In the genomic region with DNA sequence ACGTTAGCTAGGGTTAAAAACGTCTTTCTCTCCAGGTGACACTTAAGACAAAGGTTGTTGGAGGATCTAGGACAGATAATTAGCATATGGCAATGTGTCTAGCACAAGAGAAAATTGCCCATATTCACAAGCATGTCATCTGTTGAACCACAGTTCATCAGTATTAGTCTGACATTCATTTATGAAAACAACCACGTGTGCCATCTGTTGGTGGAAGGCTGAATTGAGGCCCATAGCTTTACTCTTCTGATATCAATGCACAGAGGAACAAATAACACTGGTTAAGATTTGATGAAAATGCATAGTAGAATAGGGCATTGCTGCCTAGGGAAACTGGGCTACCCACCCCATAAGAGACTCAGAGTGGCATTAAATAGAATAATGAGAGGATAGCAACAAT, we compare ENCODE assay signal across 11 mouse cellular contexts. TPM values are rescaled to one million over a fixed set of nuclear protein-coding genes. Genes with fewer than 3 reads are reported as not detected.
DNase-seq lines count a peak whose midpoint lies in the region; ATAC-seq and TF ChIP-seq lines count a peak whose summit lies in the region.
"Had no signal": no experiment of that assay in that cellular context is flagged by ENCODE, and none has a peak within 500 bp of the region (broad histone marks: within the 10 kb centered on the region; RNA-seq: fewer than 3 reads in every experiment).

No protein-coding gene starts in this region.

- no peak overlapping the region for H3K4me3 ChIP-seq in liver, adult 2 months (ENCODE audit: insufficient read depth, low read depth, low read length)
- no peak overlapping the region for H3K4me3 ChIP-seq in liver, embryonic 12.5 days
- H3K4me3 ChIP-seq in C2C12 (ENCODE audit: insufficient read depth, poor library complexity, severe bottlenecking): no peak overlapping the region

- H3K36me3 ChIP-seq in liver, adult 2 months (ENCODE audit: control insufficient read depth, insufficient read depth, low read length): no peaks in the 10 kb centered on the region
- H3K36me3 ChIP-seq in liver, embryonic 12.5 days: no peaks in the 10 kb centered on the region
- H3K36me3 ChIP-seq in C2C12 (ENCODE audit: control insufficient read depth, insufficient read depth): no peaks in the 10 kb centered on the region

- no peaks in the 10 kb centered on the region for H3K79me2 ChIP-seq in liver, adult 2 months (ENCODE audit: control insufficient read depth, insufficient read depth, low read length)
- no peaks in the 10 kb centered on the region for H3K79me2 ChIP-seq in C2C12 (ENCODE audit: control insufficient read depth, insufficient read depth)

- ATAC-seq in liver, embryonic 12.5 days: no peak
- ATAC-seq in common myeloid progenitor, adult 5-6 weeks (replicated peaks; ENCODE audit: low read depth, poor library complexity, severe bottlenecking): 0 out of 2 replicates have a peak, but pooled peaks have one; percentile 29
- ATAC-seq: intestine, embryonic 16.5 days had no signal

- no peaks in the 10 kb centered on the region for H3K4me1 ChIP-seq in liver, adult 2 months (ENCODE audit: control insufficient read depth, insufficient read depth, low read length)
- H3K4me1 ChIP-seq in liver, embryonic 12.5 days: no peaks in the 10 kb centered on the region

- no peak for TF ChIP-seq POLR2A in liver, adult 2 months (IDR thresholded peaks at IDR 0.05; ENCODE audit: extremely low read depth, insufficient read depth, low read length)

- DNase-seq in heart, postnatal 4 days: peak; percentile 19
- DNase-seq in heart, postnatal 36 days: no peak
- DNase-seq in liver, adult 2 months (ENCODE audit: extremely low read depth, low read depth, low spot score): no peak
- DNase-seq in thymus, postnatal 25 days: no peak
- no peak for DNase-seq in adrenal gland, postnatal 4 days (ENCODE audit: low spot score in 2 of 2)
- DNase-seq: heart, adult 11 months had no signal

- no peaks in the 10 kb centered on the region for H3K79me3 ChIP-seq in C2C12 (ENCODE audit: low read depth)

- no peaks in the 10 kb centered on the region for H3K27me3 ChIP-seq in liver, adult 2 months (ENCODE audit: control insufficient read depth, insufficient read depth, low read length)
- H3K27me3 ChIP-seq in liver, embryonic 12.5 days (replicated peaks): no peaks in the 10 kb centered on the region
- no peaks in the 10 kb centered on the region for H3K27me3 ChIP-seq in C2C12 (ENCODE audit: control insufficient read depth, insufficient read depth, insufficient read length)

- H3K27ac ChIP-seq in liver, adult 2 months (replicated peaks; ENCODE audit: insufficient read depth, low read depth, low read length): no peak overlapping the region
- H3K27ac ChIP-seq in liver, embryonic 12.5 days: no peak overlapping the region
- H3K27ac ChIP-seq: liver, embryonic 14.5 days had no signal

- no peaks in the 10 kb centered on the region for H3K9me3 ChIP-seq in liver, embryonic 12.5 days (replicated peaks)

- H3ac ChIP-seq in C2C12 (ENCODE audit: control insufficient read depth, insufficient read length, low read depth): no peak overlapping the region

- intact Hi-C loops in heart, postnatal 36 days (cut with DNase I): loop anchor here (5.0 kb wide), 1 partner anchor 1013 kb away; no protein-coding TSS in a partner anchor

- no peak overlapping the region for H3K9ac ChIP-seq in liver, adult 2 months (ENCODE audit: low read depth, low read length)
- H3K9ac ChIP-seq in liver, embryonic 12.5 days: no peak overlapping the region
- H3K9ac ChIP-seq: liver, embryonic 14.5 days had no signal

- TF ChIP-seq CTCF in liver, adult 2 months (IDR thresholded peaks at IDR 0.05; ENCODE audit: low read depth, low read length): 0 out of 2 replicates have a peak, but pooled peaks have one; percentile 22
- TF ChIP-seq CTCF in C2C12 (IDR thresholded peaks at IDR 0.05; ENCODE audit: control insufficient read depth, insufficient read depth, insufficient read length): peak; percentile 15

- H3K4me2 ChIP-seq in liver, embryonic 12.5 days: no peak overlapping the region

- WGBS in liver, adult 2 months: 41% methylated on average over 3 of the region's 3 CpGs
- WGBS in liver, embryonic 12.5 days (ENCODE audit: insufficient replicate concordance): 33% methylated on average over 3 of the region's 3 CpGs

TF ChIP-seq in C2C12, 6 proteins besides CTCF, POLR2A, EP300 and RAD21:
- TF ChIP-seq MYOG (IDR thresholded peaks at IDR 0.05; ENCODE audit: control insufficient read depth, extremely low read depth, insufficient read length) (no peak), FOSL1 (IDR thresholded peaks at IDR 0.05; ENCODE audit: insufficient read depth, low read length, poor library complexity, severe bottlenecking) (no peak), USF1 (IDR thresholded peaks at IDR 0.05; ENCODE audit: low read depth) (no peak), CEBPB (IDR thresholded peaks at IDR 0.05; ENCODE audit: low read depth) (no peak), MYOD1 (IDR thresholded peaks at IDR 0.05; ENCODE audit: control insufficient read depth, insufficient read length, low read depth) (no peak), MAX (IDR thresholded peaks at IDR 0.05) (no peak)

RNA-seq across cellular contexts. Expression of a gene that starts 8.7 kb away (rescaled TPM):
- 1 to 10 TPM in 1 of 2 experiments, under 1 TPM in 1; 0.86 to 1.3 TPM for total RNA-seq in heart, postnatal 4 days (2021)
- total RNA-seq in heart, postnatal 36 days (2021): under 1 TPM; 0.35 to 0.47 TPM
- total RNA-seq in liver, adult 2 months (2014; rRNA removed): under 0.01 and 0.13 TPM in 2 replicates
- not detected in 2 replicates for polyA plus RNA-seq in liver, adult 2 months (2012; rRNA removed)
- polyA plus RNA-seq in liver, embryonic 12.5 days (2016; fragmentation: Nextera tagmentation; extraction: Ambion mirVana): 0.05 and 0.08 TPM in 2 replicates
- polyA plus RNA-seq in C2C12 (2012; fragmentation: generic; extraction: Trizol): 2.9 TPM
- not detected in 2 replicates for total RNA-seq in common myeloid progenitor, adult 5-6 weeks (2017)
- total RNA-seq in adrenal gland, postnatal 4 days (2021): 1 to 10 TPM; 2.2 to 2.5 TPM
